Mouse (Mus musculus): Measurements from ENCODE around the gene Mrps6. TPM values are rescaled to one million over a fixed set of nuclear protein-coding genes. Genes with fewer than 3 reads are reported as not detected.

The Mrps6 gene
- total RNA-seq (2012; rRNA removed) (37.4 and 40.8 TPM in 2 replicates), polyA plus RNA-seq (2012; ENCODE audit: insufficient read depth in 1 of 2, insufficient read length in 2 of 2, low read depth in 1 of 2, low replicate concordance in 2 of 2, missing spikeins in 1 of 2) (10 to 100 TPM in 1 of 2 experiments, not detected in 1; 71.0 TPM)

GRCm38 (mm10) chr16:92057852-92058643, at the start of gene Mrps6, which contains the start of the genes Gm49711 and Slc5a3:
Mrps6 (plus strand) TSS chr16:92058270.
Gm49711 (plus strand) TSS chr16:92058316.
Slc5a3 (plus strand) TSS chr16:92058322.
- no peaks in the 10 kb centered on the region for H3K9me3 ChIP-seq (replicated peaks; ENCODE audit: insufficient read depth, low read length)
- peak within 1 kb of the TSS; percentile 93 to 100 for H3K4me3 ChIP-seq (ENCODE audit: control insufficient read depth in 1 of 2, insufficient read depth in 1 of 2, low read depth in 2 of 2, low read length in 2 of 2)
- H3K36me3 ChIP-seq (ENCODE audit: control insufficient read depth in 1 of 2, insufficient read depth in 2 of 2, low read length in 2 of 2): peaks cover 5 to 9% of the 10 kb centered on the region in 2 experiments
- H3K9ac ChIP-seq (ENCODE audit: control insufficient read depth, low read depth, low read length, poor library complexity, severe bottlenecking): peak within 1 kb of the TSS; percentile 93
- TF ChIP-seq MYC (IDR thresholded peaks at IDR 0.05; ENCODE audit: low read depth, low read length) (no peak), SIN3A (IDR thresholded peaks at IDR 0.05; ENCODE audit: low read length) (peak; percentile 58), POLR2AphosphoS2 (IDR thresholded peaks at IDR 0.05; ENCODE audit: low read length) (peak; percentile 75; the same call in 1 of the 2 replicates), CTCF (IDR thresholded peaks at IDR 0.05 in 2 of 3, conservative IDR thresholded peaks at IDR 0.05 in 1 of 3; ENCODE audit: control insufficient read depth in 1 of 3, insufficient read depth in 1 of 3, low read depth in 2 of 3, low read length in 3 of 3, poor library complexity in 1 of 3, severe bottlenecking in 1 of 3) (peak in 1 of 3 experiments; percentile 20; a peak in 1 of 6 replicates), MAFK (IDR thresholded peaks at IDR 0.05; ENCODE audit: borderline replicate concordance, low read depth, low read length) (no peak), RAD21 (IDR thresholded peaks at IDR 0.05; ENCODE audit: low read depth, low read length) (no peak), UBTF (IDR thresholded peaks at IDR 0.05; ENCODE audit: borderline replicate concordance, insufficient read depth, low read depth, low read length) (no peak), NRF1 (IDR thresholded peaks at IDR 0.05; ENCODE audit: insufficient read depth, low read depth, low read length, poor library complexity, severe bottlenecking) (peak; percentile 66), SMC3 (IDR thresholded peaks at IDR 0.05; ENCODE audit: low read depth, low read length) (no peak), ZC3H11A (IDR thresholded peaks at IDR 0.05; ENCODE audit: low read depth, low read length) (no peak), JUND (IDR thresholded peaks at IDR 0.05; ENCODE audit: low read depth, low read length) (no peak), TBP (IDR thresholded peaks at IDR 0.05; ENCODE audit: low read depth, low read length) (peak; percentile 88), KAT2A (conservative IDR thresholded peaks at IDR 0.05; ENCODE audit: low read depth, low read length) (no peak), ETS1 (IDR thresholded peaks at IDR 0.05; ENCODE audit: low read depth, low read length) (no peak), HCFC1 (IDR thresholded peaks at IDR 0.05; ENCODE audit: low read depth, low read length) (peak; percentile 53), MAX (IDR thresholded peaks at IDR 0.05; ENCODE audit: low read length) (peak; percentile 18; the same call in 1 of the 2 replicates), ZMIZ1 (IDR thresholded peaks at IDR 0.05; ENCODE audit: low read depth, low read length) (peak; percentile 96), MAZ (IDR thresholded peaks at IDR 0.05; ENCODE audit: low read depth, low read length) (no peak; the same call in 1 of the 2 replicates), POLR2A (IDR thresholded peaks at IDR 0.05; ENCODE audit: control insufficient read depth in 1 of 2, insufficient read depth in 1 of 2, low read depth in 1 of 2, low read length in 2 of 2, poor library complexity in 1 of 2) (peak; percentile 81 to 91), ELF1 (IDR thresholded peaks at IDR 0.05; ENCODE audit: low read depth, low read length) (peak; percentile 33; the same call in 1 of the 2 replicates), MXI1 (IDR thresholded peaks at IDR 0.05; ENCODE audit: low read depth, low read length) (peak; percentile 75; the same call in 1 of the 2 replicates), EP300 (IDR thresholded peaks at IDR 0.05; ENCODE audit: low read depth in 1 of 2, low read length in 2 of 2) (no peak), TCF12 (IDR thresholded peaks at IDR 0.05; ENCODE audit: low read depth, low read length) (peak; percentile 57), MYB (IDR thresholded peaks at IDR 0.05; ENCODE audit: low read depth, low read length) (no peak), NELFE (IDR thresholded peaks at IDR 0.05; ENCODE audit: low read depth, low read length) (peak; percentile 86), GABPA (IDR thresholded peaks at IDR 0.05; ENCODE audit: low read depth, low read length) (no peak), POLR2AphosphoS5 (IDR thresholded peaks at IDR 0.05; ENCODE audit: borderline replicate concordance, low read depth, low read length) (no peak), GATA1 (IDR thresholded peaks at IDR 0.05; ENCODE audit: low read depth, low read length) (no peak)
- peaks cover 3 to 4% of the 10 kb centered on the region in 2 experiments; a peak in 3 of 4 replicates for H3K4me1 ChIP-seq (ENCODE audit: control insufficient read depth in 1 of 2, insufficient read depth in 2 of 2, low read length in 2 of 2)
- H3K27me3 ChIP-seq (ENCODE audit: control insufficient read depth in 1 of 2, insufficient read depth in 2 of 2, low read length in 2 of 2): no peaks in the 10 kb centered on the region; a peak in 1 of 4 replicates
- peak within 1 kb of the TSS; percentile 52 for H3K27ac ChIP-seq (ENCODE audit: control insufficient read depth, low read depth, low read length)
- DNase-seq (ENCODE audit: low read depth, low spot score): peak; percentile 91
- H3K79me2 ChIP-seq (ENCODE audit: control insufficient read depth, insufficient read depth, low read length, poor library complexity): peaks cover 22% of the 10 kb centered on the region

All from MEL (cell line).